Mouse (Mus musculus): ENCODE measurements at regions not wholly inside any gene's neighbourhood (a gene's known extent, or its start where the extent isn't known, plus 50 kb on each side); places are given as distances from the start of the nearest gene placed in this dataset.

GRCm38 (mm10) chrX:19199531-19199930 lies 281.6 kb downstream of the Tex13c3 start:
- in situ Hi-C loops (cut with MboI, MseI) = no loop called here

- in situ Hi-C loops (cut with MboI, MseI) = no loop called here
Observed at GRCm38 (mm10) chrX:19168983-19169382, 312.1 kb downstream of the Tex13c3 start.

- in situ Hi-C loops (cut with MboI, MseI) = no loop called here
Observed at GRCm38 (mm10) chrX:19168546-19168945, 312.6 kb downstream of the Tex13c3 start.

- in situ Hi-C loops (cut with MboI, MseI) = no loop called here
Observed at GRCm38 (mm10) chrX:19168111-19168510, 313.0 kb downstream of the Tex13c3 start.

- in situ Hi-C loops (cut with MboI, MseI) = no loop called here
Observed at GRCm38 (mm10) chrX:19167121-19167853, 313.8 kb downstream of the Tex13c3 start.

- in situ Hi-C loops (cut with MboI, MseI) = no loop called here
Observed at GRCm38 (mm10) chrX:19165891-19166644, 315.1 kb downstream of the Tex13c3 start.

GRCm38 (mm10) chrX:19164151-19164550 lies 317.0 kb downstream of the Tex13c3 start:
- in situ Hi-C loops (cut with MboI, MseI) = no loop called here

- in situ Hi-C loops (cut with MboI, MseI) = no loop called here
Observed at GRCm38 (mm10) chrX:19162958-19163357, 318.2 kb downstream of the Tex13c3 start.

GRCm38 (mm10) chrX:19162351-19162750 lies 318.8 kb downstream of the Tex13c3 start:
- in situ Hi-C loops (cut with MboI, MseI) = no loop called here

GRCm38 (mm10) chrX:19160275-19160930 lies 320.7 kb downstream of the Tex13c3 start:
- in situ Hi-C loops (cut with MboI, MseI) = no loop called here

- in situ Hi-C loops (cut with MboI, MseI) = no loop called here
Observed at GRCm38 (mm10) chrX:19157464-19158203, 323.5 kb downstream of the Tex13c3 start.

GRCm38 (mm10) chrX:19153619-19154018 lies 327.5 kb downstream of the Tex13c3 start:
- in situ Hi-C loops (cut with MboI, MseI) = no loop called here

- in situ Hi-C loops (cut with MboI, MseI) = no loop called here
Observed at GRCm38 (mm10) chrX:19152170-19152861, 328.8 kb downstream of the Tex13c3 start.

- in situ Hi-C loops (cut with MboI, MseI) = no loop called here
Observed at GRCm38 (mm10) chrX:19150606-19151005, 330.5 kb downstream of the Tex13c3 start.

- in situ Hi-C loops (cut with MboI, MseI) = no loop called here
Observed at GRCm38 (mm10) chrX:19148672-19149071, 332.4 kb downstream of the Tex13c3 start.

GRCm38 (mm10) chrX:19148251-19148650 lies 332.9 kb downstream of the Tex13c3 start:
- in situ Hi-C loops (cut with MboI, MseI) = no loop called here

GRCm38 (mm10) chrX:19112753-19113152 lies 368.4 kb downstream of the Tex13c3 start:
- in situ Hi-C loops (cut with MboI, MseI) = loop anchor here in 1 of 2 experiments (25.0 kb wide), 1 partner anchor 850 kb away; no protein-coding TSS in a partner anchor

- in situ Hi-C loops (cut with MboI, MseI) = loop anchor here in 1 of 2 experiments (25.0 kb wide), 1 partner anchor 859 kb away; no protein-coding TSS in a partner anchor
Observed at GRCm38 (mm10) chrX:19102911-19103310, 378.2 kb downstream of the Tex13c3 start.

- in situ Hi-C loops (cut with MboI, MseI) = no loop called here
Observed at GRCm38 (mm10) chrX:19095960-19096359, 385.2 kb downstream of the Tex13c3 start.

- in situ Hi-C loops (cut with MboI, MseI) = no loop called here
Observed at GRCm38 (mm10) chrX:19084435-19084834, 396.7 kb downstream of the Tex13c3 start.

- in situ Hi-C loops (cut with MboI, MseI) = no loop called here
Observed at GRCm38 (mm10) chrX:19080021-19080420, 401.1 kb downstream of the Tex13c3 start.
